Mouse (Mus musculus): Measurements from ENCODE around the gene Vstm5. TPM values are rescaled to one million over a fixed set of nuclear protein-coding genes. Genes with fewer than 3 reads are reported as not detected.

Vstm5 gene
- total RNA-seq, 2 experiments from 2014 or later: 6.4 TPM

DNA sequence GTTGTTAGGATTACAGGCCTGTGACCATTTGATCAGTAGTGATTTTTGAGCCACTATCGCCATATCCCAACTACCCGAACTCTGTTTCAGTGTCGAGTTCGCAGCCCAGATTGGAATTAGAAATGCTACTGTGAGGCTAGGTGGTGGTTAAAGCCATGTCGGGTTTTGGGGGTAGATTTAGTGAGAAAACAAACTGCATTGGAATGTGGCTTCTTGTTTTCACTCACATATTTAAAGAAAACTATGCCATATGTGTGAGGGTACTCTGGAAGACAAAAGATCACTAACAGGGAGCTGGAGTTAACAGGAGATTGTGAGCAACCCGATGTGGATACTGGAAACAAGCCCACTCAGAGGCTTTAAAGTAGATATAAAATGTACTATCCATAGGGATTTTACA, 68.4 kb downstream of the Vstm5 start:
- no peak for DNase-seq (ENCODE audit: low spot score in 2 of 2)

DNA sequence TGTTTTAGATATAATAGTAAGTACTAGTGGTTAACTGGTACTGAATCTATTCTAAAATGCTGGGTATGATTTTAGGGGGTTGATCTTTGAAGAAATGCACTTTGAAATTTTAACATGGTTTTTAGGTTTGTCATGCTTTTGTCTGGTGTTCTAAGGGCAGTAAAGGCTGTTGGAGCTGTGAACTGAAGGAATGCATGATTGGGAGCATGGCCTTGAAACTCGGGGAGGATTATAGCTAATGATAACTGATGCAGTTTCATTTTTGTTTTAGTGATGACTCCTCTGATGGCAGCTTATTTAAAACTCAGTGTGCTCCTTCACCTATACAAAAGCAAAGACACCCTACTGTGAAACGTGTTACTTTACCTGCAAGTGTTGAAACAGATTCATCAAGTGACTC, 69.4 kb downstream of the Vstm5 start:
- no peak for DNase-seq (ENCODE audit: low spot score in 2 of 2)

Other genes starting within 250 kb of the Vstm5 start
- 10 to 100 TPM; 26.3 to 27.0 TPM for gene Panx1, start 193.6 kb upstream of the Vstm5 start, total RNA-seq (2021)
- gene Hephl1, start 126.9 kb upstream of the Vstm5 start, total RNA-seq (2021): not detected
- gene Med17, start 40.9 kb downstream of the Vstm5 start, total RNA-seq (2021): 10 to 100 TPM; 35.7 to 40.0 TPM
- gene Taf1d, start 67.2 kb downstream of the Vstm5 start, total RNA-seq (2021): 10 to 100 TPM; 30.6 to 32.9 TPM
- 10 to 100 TPM; 16.7 to 18.2 TPM for gene 4931406C07Rik, start 67.4 kb downstream of the Vstm5 start, total RNA-seq (2021)
- 10 to 100 TPM; 18.5 to 21.1 TPM for gene Cep295, start 118.7 kb downstream of the Vstm5 start, total RNA-seq (2021)